Mouse (Mus musculus): Measurements from ENCODE around the gene Mrpl42. TPM values are rescaled to one million over a fixed set of nuclear protein-coding genes. Genes with fewer than 3 reads are reported as not detected.
"Not testable (repeated sequence)": the region's sequence is repeated elsewhere in the genome, so short reads cannot be mapped to it uniquely, and the experiment has no call there.

Mrpl42 gene
- total RNA-seq (2014; fragmentation: Nextera tagmentation) = 244 and 249 TPM in 2 replicates
- 235 and 255 TPM in 2 replicates for total RNA-seq (2017)

GRCm38 (mm10) chr10:95501463-95502081 lies at the start of gene Mrpl42:
Gene Mrpl42, minus strand, starts transcription at chr10:95501940.
- ATAC-seq (replicated peaks; ENCODE audit: low FRiP score, low TSS enrichment, poor library complexity, severe bottlenecking) = peak; percentile 97

DNA sequence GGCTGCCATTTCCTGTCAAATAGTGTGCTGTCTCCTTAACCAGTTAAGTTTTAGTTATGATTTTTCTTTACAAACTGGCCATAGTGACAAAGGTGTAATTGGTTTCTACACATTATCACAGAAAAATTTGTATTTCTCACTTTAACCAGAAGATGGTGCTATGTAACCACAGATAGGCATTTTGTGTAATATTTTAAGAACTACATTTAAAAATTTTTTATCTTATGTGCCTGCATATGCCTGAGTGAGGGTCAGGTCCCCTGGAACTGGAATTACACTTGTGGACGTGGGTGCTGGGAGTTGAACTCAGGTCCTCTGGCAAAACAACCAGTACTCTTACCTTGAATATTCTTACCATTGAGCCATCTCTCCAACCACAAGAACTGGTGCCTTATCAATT lies 48.8 kb upstream of the Mrpl42 start:
- no peak for ATAC-seq (replicated peaks; ENCODE audit: low FRiP score, low TSS enrichment, poor library complexity, severe bottlenecking)

- ATAC-seq (replicated peaks; ENCODE audit: low FRiP score, low TSS enrichment, poor library complexity, severe bottlenecking) = not testable (repeated sequence)
Observed at GRCm38 (mm10) chr10:95549080-95549479, 47.3 kb upstream of the Mrpl42 start.

- no peak for ATAC-seq (replicated peaks; ENCODE audit: low FRiP score, low TSS enrichment, poor library complexity, severe bottlenecking)
Observed at GRCm38 (mm10) chr10:95548154-95548826, 46.5 kb upstream of the Mrpl42 start.

DNA sequence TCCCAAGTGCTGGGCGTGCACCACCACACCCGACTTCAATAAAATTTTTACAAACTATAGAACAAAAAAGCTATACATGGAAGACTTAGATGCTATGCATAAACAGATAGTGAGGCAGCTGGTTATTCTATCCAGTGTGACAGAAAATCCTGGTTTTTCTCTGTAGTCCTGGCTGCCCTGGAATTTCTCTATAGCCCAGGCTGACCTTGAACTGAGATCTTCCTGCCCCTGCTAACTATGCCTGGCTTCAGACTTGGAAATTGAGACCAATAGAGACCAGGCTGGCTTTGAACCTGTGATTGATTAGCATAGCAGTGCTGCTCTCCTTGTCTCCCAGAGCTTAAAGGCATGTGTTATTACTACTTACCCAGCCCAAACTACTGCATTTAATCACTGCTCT lies 44.4 kb upstream of the Mrpl42 start:
- ATAC-seq (replicated peaks; ENCODE audit: low FRiP score, low TSS enrichment, poor library complexity, severe bottlenecking) = no peak

- no peak for ATAC-seq (replicated peaks; ENCODE audit: low FRiP score, low TSS enrichment, poor library complexity, severe bottlenecking)
Observed at GRCm38 (mm10) chr10:95545051-95545450, 43.3 kb upstream of the Mrpl42 start.

DNA sequence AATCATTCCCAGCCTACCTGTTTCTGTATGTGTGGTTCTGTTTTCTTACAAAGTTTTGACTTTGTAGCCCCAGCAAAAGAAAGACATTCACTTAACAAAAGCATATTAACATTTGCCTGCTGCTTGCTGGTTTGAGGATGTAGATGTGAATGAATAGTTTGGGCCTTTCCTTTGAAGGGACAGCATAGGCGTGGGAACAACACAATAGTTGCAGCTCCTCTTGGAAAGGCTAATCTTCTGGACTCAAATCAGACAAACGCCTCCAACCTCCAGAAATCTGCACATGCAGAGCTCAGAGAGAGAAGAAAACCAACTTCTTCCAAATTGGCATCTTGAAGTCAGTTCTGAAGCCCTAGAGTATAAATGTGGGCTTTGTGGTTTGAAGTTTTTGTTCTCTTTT lies 42.9 kb upstream of the Mrpl42 start:
- no peak for ATAC-seq (replicated peaks; ENCODE audit: low FRiP score, low TSS enrichment, poor library complexity, severe bottlenecking)

- no peak for ATAC-seq (replicated peaks; ENCODE audit: low FRiP score, low TSS enrichment, poor library complexity, severe bottlenecking)
Observed at GRCm38 (mm10) chr10:95544004-95544403, 42.3 kb upstream of the Mrpl42 start.

DNA sequence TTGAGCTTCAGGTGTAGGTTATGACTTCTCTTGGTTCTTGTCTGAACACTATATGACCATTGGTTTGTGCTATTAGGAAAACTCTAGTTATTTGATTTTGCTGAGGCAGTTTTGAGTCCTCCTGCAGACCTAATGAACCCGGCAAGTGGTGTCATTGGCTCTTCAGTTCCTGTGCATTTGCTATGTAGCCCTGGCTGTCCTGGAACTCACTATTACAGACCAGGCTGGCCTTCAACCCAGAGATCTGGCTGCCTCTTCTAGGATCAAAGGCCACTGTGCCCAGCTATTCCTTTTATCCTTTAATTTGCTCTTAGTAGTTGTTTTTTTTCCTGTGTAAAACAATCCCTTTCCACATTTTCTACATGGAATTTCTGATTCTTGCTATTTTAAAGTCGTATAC lies 41.6 kb upstream of the Mrpl42 start:
- no peak for ATAC-seq (replicated peaks; ENCODE audit: low FRiP score, low TSS enrichment, poor library complexity, severe bottlenecking)

DNA sequence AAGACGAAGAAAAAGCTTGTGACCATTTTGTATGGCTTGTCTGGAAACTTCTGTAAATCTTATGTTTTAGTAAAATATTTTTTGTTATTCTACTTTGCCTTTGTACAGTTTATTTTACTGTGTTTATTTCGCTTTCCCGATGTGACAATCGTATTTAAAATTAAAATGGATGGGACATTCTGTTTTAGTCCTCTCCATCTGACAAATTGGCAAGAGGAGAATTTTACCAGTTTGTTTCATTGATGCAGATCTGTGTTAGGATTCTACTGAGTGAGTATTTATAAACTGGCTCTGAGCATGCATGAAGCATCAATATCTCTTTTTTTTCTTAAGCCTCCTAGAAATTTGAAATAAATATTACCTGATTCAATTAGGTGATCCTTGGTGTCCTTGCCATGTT lies 41.2 kb upstream of the Mrpl42 start:
- ATAC-seq (replicated peaks; ENCODE audit: low FRiP score, low TSS enrichment, poor library complexity, severe bottlenecking) = no peak

- no peak for ATAC-seq (replicated peaks; ENCODE audit: low FRiP score, low TSS enrichment, poor library complexity, severe bottlenecking)
Observed at GRCm38 (mm10) chr10:95539841-95540240, 38.1 kb upstream of the Mrpl42 start.

GRCm38 (mm10) chr10:95539260-95539659 lies 37.5 kb upstream of the Mrpl42 start:
- no peak for ATAC-seq (replicated peaks; ENCODE audit: low FRiP score, low TSS enrichment, poor library complexity, severe bottlenecking)

DNA sequence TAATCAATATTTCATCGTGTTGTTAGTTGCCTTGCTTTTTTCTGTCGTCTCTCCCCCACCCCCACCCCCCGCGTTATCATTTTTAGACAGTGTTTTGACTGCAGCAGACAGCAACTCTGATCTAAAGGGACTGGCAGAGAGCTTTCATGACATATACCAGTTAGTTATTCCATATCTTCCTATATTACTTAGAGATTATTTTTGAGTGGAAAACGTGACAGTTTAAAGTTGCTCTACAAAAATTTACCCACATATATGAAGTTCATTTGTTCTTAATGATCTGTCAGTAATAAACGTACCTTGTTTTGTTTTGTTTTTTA lies 34.4 kb upstream of the Mrpl42 start:
- ATAC-seq (replicated peaks; ENCODE audit: low FRiP score, low TSS enrichment, poor library complexity, severe bottlenecking) = peak; percentile 50; the same call in 1 of the 2 replicates

- ATAC-seq (replicated peaks; ENCODE audit: low FRiP score, low TSS enrichment, poor library complexity, severe bottlenecking) = peak; percentile 44; the same call in 1 of the 2 replicates
Observed at GRCm38 (mm10) chr10:95535399-95536221, 33.9 kb upstream of the Mrpl42 start.

GRCm38 (mm10) chr10:95533382-95533781 lies 31.6 kb upstream of the Mrpl42 start:
- ATAC-seq (replicated peaks; ENCODE audit: low FRiP score, low TSS enrichment, poor library complexity, severe bottlenecking) = no peak

DNA sequence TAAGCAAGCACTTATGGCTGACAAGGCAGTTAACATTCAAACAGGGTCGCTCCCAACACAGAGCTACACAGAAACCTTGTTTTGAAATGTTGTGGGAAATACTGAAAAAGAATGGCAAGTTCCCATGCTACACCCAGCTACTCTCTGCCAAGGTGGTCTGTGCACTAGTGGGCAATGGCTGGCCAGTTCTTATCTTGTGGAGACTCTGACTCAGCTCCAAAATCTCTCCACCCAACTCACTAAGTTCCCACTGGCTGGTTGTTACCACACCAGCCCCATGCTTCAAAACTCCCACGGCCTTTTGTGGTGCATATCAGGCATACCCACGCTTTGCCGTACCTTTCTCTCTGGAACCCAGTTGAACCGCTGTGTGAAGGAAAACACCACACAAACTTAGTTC lies 31.2 kb upstream of the Mrpl42 start:
- no peak for ATAC-seq (replicated peaks; ENCODE audit: low FRiP score, low TSS enrichment, poor library complexity, severe bottlenecking)

DNA sequence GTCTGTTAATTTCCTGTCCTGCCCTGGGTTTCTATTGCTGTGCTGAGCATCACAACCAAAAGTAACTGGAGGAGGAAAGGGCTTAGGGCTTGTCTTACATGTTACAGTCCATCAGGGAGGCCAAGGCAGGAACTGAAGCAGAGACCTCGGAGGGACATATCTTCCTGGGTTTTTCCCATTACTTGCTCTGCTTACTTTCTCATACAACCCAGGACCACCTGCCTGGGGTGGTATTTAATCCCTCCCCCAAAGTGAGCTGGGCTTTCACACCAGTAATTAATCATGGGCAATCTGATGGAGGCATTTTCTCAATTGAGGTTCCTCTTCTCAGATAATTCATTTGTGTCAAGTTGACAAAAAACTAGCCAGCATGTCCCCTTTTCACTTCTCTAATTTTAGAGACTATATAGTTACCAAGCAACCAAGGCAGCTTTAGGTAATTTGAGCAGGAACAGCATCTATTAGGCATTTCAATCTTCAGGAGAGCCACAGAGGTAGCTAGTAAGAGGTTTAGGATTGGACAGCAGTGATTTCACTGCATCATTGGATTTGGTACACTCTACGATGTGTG lies 28.9 kb upstream of the Mrpl42 start:
- ATAC-seq (replicated peaks; ENCODE audit: low FRiP score, low TSS enrichment, poor library complexity, severe bottlenecking) = no peak

DNA sequence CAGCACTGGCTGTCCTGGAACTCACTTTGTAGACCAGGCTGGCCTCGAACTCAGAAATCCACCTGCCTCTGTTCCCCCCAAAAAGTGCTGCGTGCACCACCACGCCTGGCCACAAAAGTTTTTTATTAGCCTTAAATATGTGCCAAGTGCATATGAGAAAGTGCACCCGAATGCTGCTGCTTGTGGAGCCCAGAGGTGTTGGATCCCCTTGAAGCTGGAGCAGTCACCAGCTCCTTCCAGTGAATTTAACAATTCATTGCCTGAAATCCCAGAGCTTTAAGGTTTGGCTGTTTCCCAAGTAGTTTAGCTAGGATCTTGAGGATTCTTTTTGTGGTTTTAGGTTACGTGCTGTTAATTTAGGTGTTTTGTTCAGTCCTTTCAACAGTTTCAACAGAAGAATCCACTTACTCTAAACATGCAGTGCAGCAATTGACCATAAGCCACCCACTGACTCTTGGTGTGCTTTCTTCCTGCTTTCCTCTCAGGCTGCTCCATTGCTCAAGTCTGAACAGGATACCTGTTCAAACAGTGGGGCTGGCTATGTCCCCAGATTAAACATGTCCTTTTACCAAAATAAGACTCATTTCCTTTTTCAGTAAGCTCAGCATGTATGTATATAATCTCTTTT lies 24.9 kb upstream of the Mrpl42 start:
- no peak for ATAC-seq (replicated peaks; ENCODE audit: low FRiP score, low TSS enrichment, poor library complexity, severe bottlenecking)

- ATAC-seq (replicated peaks; ENCODE audit: low FRiP score, low TSS enrichment, poor library complexity, severe bottlenecking) = no peak
Observed at GRCm38 (mm10) chr10:95525871-95526270, 24.1 kb upstream of the Mrpl42 start.
